Mouse (Mus musculus): ENCODE data around the gene Agpat4. TPM values are rescaled to one million over a fixed set of nuclear protein-coding genes. Genes with fewer than 3 reads are reported as not detected.

The Agpat4 gene
- polyA plus RNA-seq, 1 experiment from 2014 or later = 42.6 TPM

- H3K4me1 ChIP-seq = no peaks in the 10 kb centered on the region
- H3K9ac ChIP-seq = no peak overlapping the region
- no peak for ATAC-seq (ENCODE audit: insufficient number of reproducible peaks, insufficient read depth, low FRiP score, low TSS enrichment)
- WGBS = 85% methylated on average over 3 of the region's 3 CpGs
- H3K9me3 ChIP-seq = no peaks in the 10 kb centered on the region
- no peak overlapping the region for H3K4me3 ChIP-seq
- H3K4me2 ChIP-seq (replicated peaks) = no peak overlapping the region
- no peak overlapping the region for H3K27ac ChIP-seq
- peaks cover 57% of the 10 kb centered on the region for H3K36me3 ChIP-seq
- H3K27me3 ChIP-seq = no peaks in the 10 kb centered on the region
Measured at GRCm38 (mm10) chr17:12240701-12241100, 122.2 kb downstream of the Agpat4 start.

- no peak for ATAC-seq (ENCODE audit: insufficient number of reproducible peaks, insufficient read depth, low FRiP score, low TSS enrichment)
- no peaks in the 10 kb centered on the region for H3K27me3 ChIP-seq
- peaks cover 76% of the 10 kb centered on the region for H3K36me3 ChIP-seq
- H3K4me1 ChIP-seq = no peaks in the 10 kb centered on the region
- peaks cover 7% of the 10 kb centered on the region for H3K9me3 ChIP-seq
- no peak overlapping the region for H3K9ac ChIP-seq
- WGBS = 98% methylated on average over 19 of the region's 19 CpGs
- no peak overlapping the region for H3K27ac ChIP-seq
- H3K4me2 ChIP-seq (replicated peaks) = no peak overlapping the region
- no peak overlapping the region for H3K4me3 ChIP-seq
Measured at GRCm38 (mm10) chr17:12249783-12250504, 131.4 kb downstream of the Agpat4 start.

GRCm38 (mm10) chr17:12250581-12250980 lies 132.1 kb downstream of the Agpat4 start:
- ATAC-seq (ENCODE audit: insufficient number of reproducible peaks, insufficient read depth, low FRiP score, low TSS enrichment) = no peak
- Histone ChIP-seq H3K9ac (no peak overlapping the region), H3K4me2 (replicated peaks) (no peak overlapping the region), H3K36me3 (peaks cover 82% of the 10 kb centered on the region), H3K4me1 (no peaks in the 10 kb centered on the region), H3K27me3 (no peaks in the 10 kb centered on the region), H3K9me3 (peaks cover 7% of the 10 kb centered on the region), H3K4me3 (no peak overlapping the region), H3K27ac (no peak overlapping the region)
- WGBS = 97% methylated on average over 9 of the region's 9 CpGs

- H3K4me3 ChIP-seq = no peak overlapping the region
- no peaks in the 10 kb centered on the region for H3K27me3 ChIP-seq
- ATAC-seq (ENCODE audit: insufficient number of reproducible peaks, insufficient read depth, low FRiP score, low TSS enrichment) = no peak
- H3K36me3 ChIP-seq = peaks cover 92% of the 10 kb centered on the region
- no peak overlapping the region for H3K9ac ChIP-seq
- peaks cover 7% of the 10 kb centered on the region for H3K9me3 ChIP-seq
- H3K27ac ChIP-seq = no peak overlapping the region
- WGBS = 93% methylated on average over 11 of the region's 11 CpGs
- H3K4me1 ChIP-seq = no peaks in the 10 kb centered on the region
- H3K4me2 ChIP-seq (replicated peaks) = no peak overlapping the region
Measured at GRCm38 (mm10) chr17:12256142-12256541, 137.6 kb downstream of the Agpat4 start.

- Histone ChIP-seq H3K4me1 (peaks cover 5% of the 10 kb centered on the region; the same call in 1 of the 2 replicates), H3K4me3 (no peak overlapping the region), H3K9ac (no peak overlapping the region), H3K36me3 (peaks cover 79% of the 10 kb centered on the region), H3K27me3 (no peaks in the 10 kb centered on the region), H3K4me2 (replicated peaks) (no peak overlapping the region), H3K9me3 (no peaks in the 10 kb centered on the region), H3K27ac (no peak overlapping the region)
- 76% methylated on average over 6 of the region's 6 CpGs for WGBS
- ATAC-seq (ENCODE audit: insufficient number of reproducible peaks, insufficient read depth, low FRiP score, low TSS enrichment) = no peak
Measured at GRCm38 (mm10) chr17:12258517-12258916, 140.0 kb downstream of the Agpat4 start.

GRCm38 (mm10) chr17:12259957-12260356 lies 141.5 kb downstream of the Agpat4 start:
- no peak for ATAC-seq (ENCODE audit: insufficient number of reproducible peaks, insufficient read depth, low FRiP score, low TSS enrichment)
- no peak overlapping the region for H3K4me3 ChIP-seq
- peaks cover 64% of the 10 kb centered on the region for H3K36me3 ChIP-seq
- H3K4me2 ChIP-seq (replicated peaks) = no peak overlapping the region
- no peak overlapping the region for H3K27ac ChIP-seq
- H3K4me1 ChIP-seq = peaks cover 10% of the 10 kb centered on the region; the same call in 1 of the 2 replicates
- WGBS = 88% methylated on average over 8 of the region's 8 CpGs
- no peaks in the 10 kb centered on the region for H3K9me3 ChIP-seq
- H3K9ac ChIP-seq = no peak overlapping the region
- no peaks in the 10 kb centered on the region for H3K27me3 ChIP-seq

GRCm38 (mm10) chr17:12261376-12261775 lies 142.9 kb downstream of the Agpat4 start:
- ATAC-seq (ENCODE audit: insufficient number of reproducible peaks, insufficient read depth, low FRiP score, low TSS enrichment) = no peak
- peaks cover 51% of the 10 kb centered on the region for H3K36me3 ChIP-seq
- H3K4me1 ChIP-seq = peaks cover 17% of the 10 kb centered on the region
- H3K4me3 ChIP-seq = no peak overlapping the region
- WGBS = 84% methylated on average over 7 of the region's 7 CpGs
- no peaks in the 10 kb centered on the region for H3K27me3 ChIP-seq
- no peak overlapping the region for H3K4me2 ChIP-seq (replicated peaks)
- no peak overlapping the region for H3K9ac ChIP-seq
- no peak overlapping the region for H3K27ac ChIP-seq
- H3K9me3 ChIP-seq = no peaks in the 10 kb centered on the region

GRCm38 (mm10) chr17:12261887-12262286 lies 143.4 kb downstream of the Agpat4 start:
- H3K4me2 ChIP-seq (replicated peaks) = no peak overlapping the region
- H3K36me3 ChIP-seq = peaks cover 46% of the 10 kb centered on the region
- no peak overlapping the region for H3K4me3 ChIP-seq
- no peak for ATAC-seq (ENCODE audit: insufficient number of reproducible peaks, insufficient read depth, low FRiP score, low TSS enrichment)
- H3K9me3 ChIP-seq = no peaks in the 10 kb centered on the region
- H3K27ac ChIP-seq = no peak overlapping the region
- WGBS = 72% methylated on average over 2 of the region's 2 CpGs
- H3K9ac ChIP-seq = no peak overlapping the region
- H3K27me3 ChIP-seq = no peaks in the 10 kb centered on the region
- H3K4me1 ChIP-seq = peaks cover 22% of the 10 kb centered on the region

GRCm38 (mm10) chr17:12262851-12263250 lies 144.3 kb downstream of the Agpat4 start:
- WGBS = 83% methylated on average over 8 of the region's 8 CpGs
- ATAC-seq (ENCODE audit: insufficient number of reproducible peaks, insufficient read depth, low FRiP score, low TSS enrichment) = no peak
- peak overlapping the region; percentile 63 for H3K27ac ChIP-seq
- H3K4me2 ChIP-seq (replicated peaks) = no peak overlapping the region
- no peak overlapping the region for H3K9ac ChIP-seq
- peaks cover 38% of the 10 kb centered on the region for H3K36me3 ChIP-seq
- no peaks in the 10 kb centered on the region for H3K9me3 ChIP-seq
- peaks cover 30% of the 10 kb centered on the region for H3K4me1 ChIP-seq
- no peaks in the 10 kb centered on the region for H3K27me3 ChIP-seq
- H3K4me3 ChIP-seq = no peak overlapping the region

GRCm38 (mm10) chr17:12263787-12264186 lies 145.3 kb downstream of the Agpat4 start:
- H3K27ac ChIP-seq = no peak overlapping the region
- no peak overlapping the region for H3K9ac ChIP-seq
- WGBS = 67% methylated on average over 13 of the region's 13 CpGs
- ATAC-seq (ENCODE audit: insufficient number of reproducible peaks, insufficient read depth, low FRiP score, low TSS enrichment) = no peak
- H3K4me3 ChIP-seq = no peak overlapping the region
- peaks cover 33% of the 10 kb centered on the region for H3K4me1 ChIP-seq
- no peak overlapping the region for H3K4me2 ChIP-seq (replicated peaks)
- peaks cover 33% of the 10 kb centered on the region for H3K36me3 ChIP-seq
- no peaks in the 10 kb centered on the region for H3K27me3 ChIP-seq
- no peaks in the 10 kb centered on the region for H3K9me3 ChIP-seq

GRCm38 (mm10) chr17:12264293-12264692 lies 145.8 kb downstream of the Agpat4 start:
- no peak for ATAC-seq (ENCODE audit: insufficient number of reproducible peaks, insufficient read depth, low FRiP score, low TSS enrichment)
- peaks cover 36% of the 10 kb centered on the region for H3K4me1 ChIP-seq
- H3K9me3 ChIP-seq = no peaks in the 10 kb centered on the region
- no peak overlapping the region for H3K27ac ChIP-seq
- no peak overlapping the region for H3K4me3 ChIP-seq
- no peaks in the 10 kb centered on the region for H3K27me3 ChIP-seq
- no peak overlapping the region for H3K4me2 ChIP-seq (replicated peaks)
- H3K36me3 ChIP-seq = peaks cover 29% of the 10 kb centered on the region
- 91% methylated on average over 3 of the region's 3 CpGs for WGBS
- no peak overlapping the region; the same call in 1 of the 2 replicates for H3K9ac ChIP-seq

Measured in embryonic facial prominence, embryonic 12.5 days (tissue).